Mouse (Mus musculus): ENCODE measurements around the gene Slc15a4.

DNA sequence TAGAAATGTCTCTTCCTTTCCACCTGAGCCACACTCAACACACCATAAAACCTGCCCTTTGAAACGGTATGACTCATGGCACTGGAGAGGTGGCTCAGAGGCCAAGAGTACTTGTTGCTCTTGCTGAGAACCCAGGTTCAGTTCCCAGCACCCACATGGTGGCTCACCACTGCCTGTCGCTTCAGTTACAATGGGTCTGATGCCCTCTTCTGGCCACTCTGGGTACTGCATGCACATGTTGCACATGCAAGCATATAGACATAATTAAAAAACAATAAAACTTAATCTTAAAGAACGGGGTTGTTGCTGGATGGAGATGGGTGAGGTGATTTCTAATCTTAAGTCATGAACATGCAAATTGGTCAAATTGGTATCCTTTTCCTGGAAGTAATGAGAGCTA, 7.7 kb upstream of the Slc15a4 start:
- TF ChIP-seq POLR2A (IDR thresholded peaks at IDR 0.05; ENCODE audit: control insufficient read depth, low read depth, low read length) (no peak), CTCF (IDR thresholded peaks at IDR 0.05; ENCODE audit: control insufficient read depth, insufficient read depth, insufficient replicate concordance, low read depth, low read length) (peak; percentile 89)

Measured in testis, adult 2 months (tissue).